Mouse (Mus musculus) heart, embryonic 12.5 days (tissue): ENCODE results near the gene Cdh26. TPM values are rescaled to one million over a fixed set of nuclear protein-coding genes. Genes with fewer than 3 reads are reported as not detected.

Experiments
- polyA plus RNA-seq: library from polyadenylated mRNA; unstranded; fragments of >200 nt; fragmentation: Nextera tagmentation; extraction: Ambion mirVana; gene quantifications from 2 replicates; pipeline ENCODE4 v1.2.1, GENCODE M21; 2016

Gene Cdh26
- polyA plus RNA-seq, 1 experiment from 2014 or later, result 0.18 TPM

Other genes with a start within 250 kb of the Cdh26 start
- 0.11 and 0.13 TPM in 2 replicates for gene Sycp2, start 22.8 kb upstream of the Cdh26 start, polyA plus RNA-seq
- gene Ppp1r3d, start 16.1 kb upstream of the Cdh26 start, polyA plus RNA-seq, result 23.1 and 24.3 TPM in 2 replicates
- 6.8 and 6.9 TPM in 2 replicates for gene Fam217b, start 16.0 kb upstream of the Cdh26 start, polyA plus RNA-seq